Mouse (Mus musculus) testis, adult 2 months (tissue): ENCODE measurements around the gene Atp6v0a1.

Experiments used
- CTCF ChIP-seq: fragments of 200-500 bp; IDR thresholded peaks from 2 replicates; pipeline ENCODE4 v1.5.1; 2012; ENCODE audit warnings: low read depth, mild to moderate bottlenecking, inconsistent platforms, low read length, moderate library complexity; ENCODE audit not compliant: control insufficient read depth, insufficient read depth, insufficient replicate concordance
- POLR2A ChIP-seq: fragments of 200-500 bp; IDR thresholded peaks from 2 replicates; pipeline ENCODE4 v1.6.1; 2012; ENCODE audit warnings: low read depth, mild to moderate bottlenecking, inconsistent platforms, low read length, moderate library complexity; ENCODE audit not compliant: control insufficient read depth

- TF ChIP-seq CTCF (no peak), POLR2A (no peak)
These were observed 51.8 kb downstream of the Atp6v0a1 start for GRCm38 (mm10) chr11:101061049-101061448.
